Mouse (Mus musculus): ENCODE measurements around the gene Mars2. TPM values are rescaled to one million over a fixed set of nuclear protein-coding genes. Genes with fewer than 3 reads are reported as not detected.

Mars2 gene
- polyA plus RNA-seq, 1 experiment from 2014 or later = 4.0 TPM

GRCm38 (mm10) chr1:55226011-55226857 lies 10.7 kb upstream of the Mars2 start, which contains the start of gene Rftn2:
Rftn2 (minus strand) TSS chr1:55226782.
- Histone ChIP-seq H3K9me3 (no peaks in the 10 kb centered on the region), H3K27ac (0 out of 2 replicates have a peak within 1 kb of the TSS, but pooled peaks have one; percentile 36), H3K36me3 (replicated peaks) (no peaks in the 10 kb centered on the region), H3K4me1 (peaks cover 20% of the 10 kb centered on the region), H3K27me3 (0 out of 2 replicates have a peak, but pooled peaks cover 3% of the 10 kb centered on the region), H3K4me2 (peak within 1 kb of the TSS; percentile 65), H3K9ac (peak within 1 kb of the TSS; percentile 53), H3K4me3 (replicated peaks) (peak within 1 kb of the TSS; percentile 45)
- ATAC-seq (ENCODE audit: low FRiP score) = no peak
- WGBS = under 1% methylated on average over 26 of the region's 26 CpGs

GRCm38 (mm10) chr1:55227376-55227775 lies 9.6 kb upstream of the Mars2 start:
- H3K36me3 ChIP-seq (replicated peaks) = no peaks in the 10 kb centered on the region
- no peak overlapping the region for H3K4me3 ChIP-seq (replicated peaks)
- WGBS = 44% methylated on average over 1 of the region's 1 CpGs
- H3K4me2 ChIP-seq = no peak overlapping the region
- H3K9ac ChIP-seq = no peak overlapping the region
- H3K4me1 ChIP-seq = peaks cover 15% of the 10 kb centered on the region
- H3K27me3 ChIP-seq = 0 out of 2 replicates have a peak, but pooled peaks cover 3% of the 10 kb centered on the region
- no peak for ATAC-seq (ENCODE audit: low FRiP score)
- no peaks in the 10 kb centered on the region for H3K9me3 ChIP-seq
- H3K27ac ChIP-seq = no peak overlapping the region

- 87% methylated on average over 8 of the region's 8 CpGs for WGBS
- Histone ChIP-seq H3K4me1 (peaks cover 15% of the 10 kb centered on the region), H3K27ac (no peak overlapping the region), H3K9ac (no peak overlapping the region), H3K36me3 (replicated peaks) (no peaks in the 10 kb centered on the region), H3K4me2 (no peak overlapping the region), H3K27me3 (0 out of 2 replicates have a peak, but pooled peaks cover 3% of the 10 kb centered on the region), H3K4me3 (replicated peaks) (no peak overlapping the region), H3K9me3 (no peaks in the 10 kb centered on the region)
- ATAC-seq (ENCODE audit: low FRiP score) = no peak
Measured at GRCm38 (mm10) chr1:55228256-55228884, 8.6 kb upstream of the Mars2 start.

GRCm38 (mm10) chr1:55234910-55235520 lies 2.0 kb upstream of the Mars2 start:
- no peak for ATAC-seq (ENCODE audit: low FRiP score)

GRCm38 (mm10) chr1:55236487-55236886 lies 490 bp upstream of the Mars2 start:
- Histone ChIP-seq H3K4me1 (peaks cover 22% of the 10 kb centered on the region), H3K27ac (no peak overlapping the region), H3K9me3 (no peaks in the 10 kb centered on the region), H3K9ac (peak overlapping the region; percentile 73), H3K4me3 (replicated peaks) (peak overlapping the region; percentile 74), H3K4me2 (peak overlapping the region; percentile 93), H3K36me3 (replicated peaks) (no peaks in the 10 kb centered on the region), H3K27me3 (0 out of 2 replicates have a peak, but pooled peaks cover 4% of the 10 kb centered on the region)
- ATAC-seq (ENCODE audit: low FRiP score) = no peak
- WGBS = 42% methylated on average over 5 of the region's 5 CpGs

More at GRCm38 (mm10) chr1:55234910-55235520, 2.0 kb upstream of the Mars2 start:
- peaks cover 14% of the 10 kb centered on the region for H3K4me1 ChIP-seq
- no peak overlapping the region for H3K4me3 ChIP-seq (replicated peaks)
- no peaks in the 10 kb centered on the region for H3K36me3 ChIP-seq (replicated peaks)
- H3K9ac ChIP-seq = no peak overlapping the region
- 57% methylated on average over 16 of the region's 16 CpGs for WGBS
- 0 out of 2 replicates have a peak, but pooled peaks cover 4% of the 10 kb centered on the region for H3K27me3 ChIP-seq
- H3K9me3 ChIP-seq = no peaks in the 10 kb centered on the region
- H3K4me2 ChIP-seq = no peak overlapping the region
- no peak overlapping the region for H3K27ac ChIP-seq

- no peaks in the 10 kb centered on the region for H3K9me3 ChIP-seq
- H3K4me3 ChIP-seq (replicated peaks) = peak overlapping the region; percentile 74
- peak; percentile 58; the same call in 1 of the 2 replicates for ATAC-seq (ENCODE audit: low FRiP score)
- peak overlapping the region; percentile 81 for H3K27ac ChIP-seq
- H3K4me1 ChIP-seq = peaks cover 22% of the 10 kb centered on the region
- H3K36me3 ChIP-seq (replicated peaks) = no peaks in the 10 kb centered on the region
- peak overlapping the region; percentile 73 for H3K9ac ChIP-seq
- H3K27me3 ChIP-seq = 0 out of 2 replicates have a peak, but pooled peaks cover 4% of the 10 kb centered on the region
- WGBS = under 1% methylated on average over 23 of the region's 23 CpGs
- peak overlapping the region; percentile 93 for H3K4me2 ChIP-seq
Measured at GRCm38 (mm10) chr1:55237643-55238161, 725 bp downstream of the Mars2 start.

GRCm38 (mm10) chr1:55238496-55238895 lies 1.5 kb downstream of the Mars2 start:
- WGBS = 34% methylated on average over 13 of the region's 13 CpGs
- Histone ChIP-seq H3K27ac (no peak overlapping the region), H3K4me2 (peak overlapping the region; percentile 93), H3K4me3 (replicated peaks) (peak overlapping the region; percentile 74), H3K4me1 (peaks cover 22% of the 10 kb centered on the region), H3K9ac (peak overlapping the region; percentile 73), H3K36me3 (replicated peaks) (no peaks in the 10 kb centered on the region), H3K9me3 (no peaks in the 10 kb centered on the region), H3K27me3 (0 out of 2 replicates have a peak, but pooled peaks cover 4% of the 10 kb centered on the region)
- no peak for ATAC-seq (ENCODE audit: low FRiP score)

GRCm38 (mm10) chr1:55239237-55239636 lies 2.3 kb downstream of the Mars2 start:
- 0 out of 2 replicates have a peak, but pooled peaks cover 4% of the 10 kb centered on the region for H3K27me3 ChIP-seq
- H3K4me2 ChIP-seq = peak overlapping the region; percentile 93
- 0 out of 2 replicates have a peak overlapping the region, but pooled peaks have one; percentile 73 for H3K9ac ChIP-seq
- no peaks in the 10 kb centered on the region for H3K9me3 ChIP-seq
- H3K4me3 ChIP-seq (replicated peaks) = peak overlapping the region; percentile 74; the same call in 1 of the 2 replicates
- H3K4me1 ChIP-seq = peaks cover 22% of the 10 kb centered on the region
- ATAC-seq (ENCODE audit: low FRiP score) = no peak
- H3K27ac ChIP-seq = no peak overlapping the region
- WGBS = 2% methylated on average over 1 of the region's 1 CpGs
- H3K36me3 ChIP-seq (replicated peaks) = no peaks in the 10 kb centered on the region

- WGBS = 95% methylated on average over 2 of the region's 2 CpGs
- Histone ChIP-seq H3K4me1 (no peaks in the 10 kb centered on the region), H3K36me3 (replicated peaks) (no peaks in the 10 kb centered on the region), H3K27ac (no peak overlapping the region), H3K9ac (no peak overlapping the region), H3K4me3 (replicated peaks) (no peak overlapping the region), H3K9me3 (no peaks in the 10 kb centered on the region), H3K4me2 (no peak overlapping the region), H3K27me3 (no peaks in the 10 kb centered on the region)
- no peak for ATAC-seq (ENCODE audit: low FRiP score)
Measured at GRCm38 (mm10) chr1:55246374-55246773, 9.4 kb downstream of the Mars2 start.

GRCm38 (mm10) chr1:55264385-55264784 lies 27.4 kb downstream of the Mars2 start:
- no peak for ATAC-seq (ENCODE audit: low FRiP score)
- no peak overlapping the region for H3K27ac ChIP-seq

GRCm38 (mm10) chr1:55265447-55265846 lies 28.5 kb downstream of the Mars2 start:
- Histone ChIP-seq H3K4me3 (replicated peaks) (no peak overlapping the region), H3K27me3 (no peaks in the 10 kb centered on the region), H3K4me2 (no peak overlapping the region), H3K27ac (no peak overlapping the region), H3K9me3 (no peaks in the 10 kb centered on the region), H3K9ac (no peak overlapping the region), H3K4me1 (no peaks in the 10 kb centered on the region), H3K36me3 (replicated peaks) (no peaks in the 10 kb centered on the region)
- 77% methylated on average over 2 of the region's 2 CpGs for WGBS
- no peak for ATAC-seq (ENCODE audit: low FRiP score)

More at GRCm38 (mm10) chr1:55264385-55264784, 27.4 kb downstream of the Mars2 start:
- H3K4me1 ChIP-seq = no peaks in the 10 kb centered on the region
- H3K9me3 ChIP-seq = no peaks in the 10 kb centered on the region
- WGBS = 55% methylated on average over 2 of the region's 2 CpGs
- H3K27me3 ChIP-seq = no peaks in the 10 kb centered on the region
- no peak overlapping the region for H3K4me3 ChIP-seq (replicated peaks)
- H3K9ac ChIP-seq = no peak overlapping the region
- H3K4me2 ChIP-seq = no peak overlapping the region
- H3K36me3 ChIP-seq (replicated peaks) = no peaks in the 10 kb centered on the region

- no peak for ATAC-seq (ENCODE audit: low FRiP score)
- 70% methylated on average over 9 of the region's 9 CpGs for WGBS
- no peak overlapping the region for H3K4me2 ChIP-seq
Measured at GRCm38 (mm10) chr1:55279081-55279480, 42.1 kb downstream of the Mars2 start.

More at GRCm38 (mm10) chr1:55279081-55279480, 42.1 kb downstream of the Mars2 start:
- no peak overlapping the region for H3K27ac ChIP-seq
- no peaks in the 10 kb centered on the region for H3K36me3 ChIP-seq (replicated peaks)
- no peak overlapping the region for H3K4me3 ChIP-seq (replicated peaks)
- H3K27me3 ChIP-seq = no peaks in the 10 kb centered on the region
- H3K9ac ChIP-seq = no peak overlapping the region
- no peaks in the 10 kb centered on the region for H3K4me1 ChIP-seq
- no peaks in the 10 kb centered on the region for H3K9me3 ChIP-seq

Measured in forebrain, embryonic 12.5 days (tissue).